Mouse (Mus musculus) liver, embryonic 16.5 days (tissue): ENCODE measurements at regions not wholly inside any gene's neighbourhood (a gene's known extent, or its start where the extent isn't known, plus 50 kb on each side); places are given as distances from the start of the nearest gene placed in this dataset.

Experiments used
- ATAC-seq: fragments of 200-750 bp; cut with Nextera tagmentation; 2 replicates; pipeline ENCODE4 v1.8.0; 2017; ENCODE audit warnings: low read depth, mild to moderate bottlenecking, moderate number of reproducible peaks, moderate library complexity
- H3K27ac ChIP-seq: fragments of 300-500 bp; sonication (generic); 2 replicates; pipeline ENCODE4 v1.5.1; 2014; ENCODE audit warnings: mild to moderate bottlenecking, low read length
- H3K27me3 ChIP-seq: fragments of 300-500 bp; sonication (generic); 2 replicates; pipeline ENCODE4 v1.6.1; 2014; ENCODE audit warnings: low read depth, low read length, mixed read lengths; ENCODE audit not compliant: control insufficient read depth, insufficient read depth
- H3K36me3 ChIP-seq: fragments of 300-500 bp; sonication (generic); 2 replicates; pipeline ENCODE4 v1.6.1; 2014; ENCODE audit warnings: mild to moderate bottlenecking; ENCODE audit not compliant: control insufficient read depth, insufficient read depth
- H3K4me1 ChIP-seq: fragments of 300-500 bp; sonication (generic); 2 replicates; pipeline ENCODE4 v1.6.1; 2014; ENCODE audit warnings: low read depth, low read length, mixed read lengths; ENCODE audit not compliant: control insufficient read depth
- H3K4me2 ChIP-seq: fragments of 300-500 bp; sonication (generic); 2 replicates; pipeline ENCODE4 v1.6.1; 2014; ENCODE audit warnings: low read depth, low read length, mixed read lengths
- H3K4me3 ChIP-seq: fragments of 300-500 bp; sonication (generic); 2 replicates; pipeline ENCODE4 v1.5.1; 2014; ENCODE audit warnings: low read depth, mild to moderate bottlenecking, low read length
- H3K9ac ChIP-seq: fragments of 300-500 bp; sonication (generic); 2 replicates; pipeline ENCODE4 v1.6.1; 2014; ENCODE audit warnings: low read depth, low read length
- H3K9me3 ChIP-seq: fragments of 300-500 bp; sonication (generic); replicated peaks from 2 replicates; pipeline ENCODE4 v1.6.1; 2016; ENCODE audit warnings: low read length; ENCODE audit not compliant: control insufficient read depth
- WGBS: fragments of 180-500 bp; shearing (Covaris S2); extraction: QIAGEN DNeasy Blood & Tissue Kit; methylation state at CpG from one replicate; pipeline ENCODE4 v1.1.7; 2014; ENCODE audit not compliant: insufficient replicate concordance; 5-methylcytosine and 5-hydroxymethylcytosine counted together

GRCm38 (mm10) chr10:111071805-111072553 lies 62.0 kb upstream of the Zdhhc17 start:
- Histone ChIP-seq H3K4me2 (no peak overlapping the region), H3K36me3 (no peaks in the 10 kb centered on the region), H3K4me1 (no peaks in the 10 kb centered on the region), H3K9me3 (no peaks in the 10 kb centered on the region), H3K4me3 (no peak overlapping the region), H3K9ac (no peak overlapping the region), H3K27ac (no peak overlapping the region), H3K27me3 (no peaks in the 10 kb centered on the region)
- WGBS = 23% methylated on average over 8 of the region's 11 CpGs
- ATAC-seq = no peak

DNA sequence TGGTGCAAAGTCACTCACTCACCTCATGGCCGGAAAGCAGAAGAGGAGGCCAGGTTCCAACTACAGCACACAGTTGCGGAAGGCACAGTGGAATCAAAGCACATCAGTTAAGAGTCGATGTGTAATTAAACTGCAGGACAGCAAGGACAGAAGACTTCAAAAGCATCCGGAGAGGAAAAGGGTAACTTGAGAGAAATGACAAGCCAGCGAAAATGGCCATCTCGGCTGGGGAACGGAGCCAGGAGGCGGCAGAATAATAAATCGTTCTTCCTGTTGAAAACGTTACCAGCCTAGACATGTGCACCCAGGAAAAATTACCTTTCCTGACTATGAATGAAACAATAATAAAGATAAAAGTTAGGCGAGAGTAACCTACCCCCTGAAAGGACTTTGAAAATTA lies 56.2 kb upstream of the Zdhhc17 start:
- H3K4me3 ChIP-seq = no peak overlapping the region
- H3K27ac ChIP-seq = no peak overlapping the region
- no peaks in the 10 kb centered on the region for H3K4me1 ChIP-seq
- no peaks in the 10 kb centered on the region for H3K27me3 ChIP-seq
- ATAC-seq = no peak
- H3K9ac ChIP-seq = no peak overlapping the region
- H3K36me3 ChIP-seq = no peaks in the 10 kb centered on the region
- 72% methylated on average over 11 of the region's 11 CpGs for WGBS
- H3K4me2 ChIP-seq = no peak overlapping the region
- H3K9me3 ChIP-seq = no peaks in the 10 kb centered on the region

GRCm38 (mm10) chr10:111060626-111061025 lies 50.7 kb upstream of the Zdhhc17 start:
- Histone ChIP-seq H3K36me3 (no peaks in the 10 kb centered on the region), H3K9me3 (no peaks in the 10 kb centered on the region), H3K27ac (no peak overlapping the region), H3K4me2 (no peak overlapping the region), H3K4me1 (no peaks in the 10 kb centered on the region), H3K4me3 (no peak overlapping the region), H3K9ac (no peak overlapping the region), H3K27me3 (no peaks in the 10 kb centered on the region)
- ATAC-seq = no peak
- WGBS = 61% methylated on average over 8 of the region's 8 CpGs
